Mouse (Mus musculus) olfactory bulb, adult 2 months (tissue): ENCODE measurements around the gene Tspan5.

Experiments
- CTCF ChIP-seq: fragments of 200-500 bp; IDR thresholded peaks from 2 replicates; pipeline ENCODE4 v1.5.1; 2012; ENCODE audit warnings: low read depth, mild to moderate bottlenecking, low read length, moderate library complexity; ENCODE audit not compliant: insufficient read depth
- POLR2A ChIP-seq: fragments of 200-500 bp; IDR thresholded peaks from 2 replicates; pipeline ENCODE4 v1.6.1; 2012; ENCODE audit warnings: mild to moderate bottlenecking, low read depth, low read length, moderate library complexity; ENCODE audit not compliant: insufficient read depth

- TF ChIP-seq CTCF (no peak), POLR2A (no peak)
Measured at GRCm38 (mm10) chr3:138730812-138731211, 11.2 kb upstream of the Tspan5 start.
